Mouse (Mus musculus): ENCODE measurements around the gene Cdkn1b.

GRCm38 (mm10) chr6:134926803-134927594, 6.8 kb downstream of the Cdkn1b start:
- TF ChIP-seq CTCF (IDR thresholded peaks at IDR 0.05; ENCODE audit: borderline replicate concordance, insufficient read depth, low read length): no peak
- TF ChIP-seq POLR2A (IDR thresholded peaks at IDR 0.05; ENCODE audit: low read depth, low read length): no peak; the same call in 1 of the 2 replicates
